Mouse (Mus musculus) retina, postnatal 1 day (tissue): ENCODE results near the gene Daxx.
A peak's percentile ranks its signal among the peaks of the same experiment; 100 is the strongest.
"Not testable (repeated sequence)": the region's sequence is repeated elsewhere in the genome, so short reads cannot be mapped to it uniquely, and the experiment has no call there.

Experiments
- DNase-seq: peaks from one replicate; pipeline ENCODE4 v3.0.0-alpha.2; 2012

Daxx gene

GRCm38 (mm10) chr17:33909077-33909868 lies at the start of gene Daxx:
TSS of gene Daxx (plus strand) at chr17:33909414.
- peak; percentile 99 for DNase-seq

DNA sequence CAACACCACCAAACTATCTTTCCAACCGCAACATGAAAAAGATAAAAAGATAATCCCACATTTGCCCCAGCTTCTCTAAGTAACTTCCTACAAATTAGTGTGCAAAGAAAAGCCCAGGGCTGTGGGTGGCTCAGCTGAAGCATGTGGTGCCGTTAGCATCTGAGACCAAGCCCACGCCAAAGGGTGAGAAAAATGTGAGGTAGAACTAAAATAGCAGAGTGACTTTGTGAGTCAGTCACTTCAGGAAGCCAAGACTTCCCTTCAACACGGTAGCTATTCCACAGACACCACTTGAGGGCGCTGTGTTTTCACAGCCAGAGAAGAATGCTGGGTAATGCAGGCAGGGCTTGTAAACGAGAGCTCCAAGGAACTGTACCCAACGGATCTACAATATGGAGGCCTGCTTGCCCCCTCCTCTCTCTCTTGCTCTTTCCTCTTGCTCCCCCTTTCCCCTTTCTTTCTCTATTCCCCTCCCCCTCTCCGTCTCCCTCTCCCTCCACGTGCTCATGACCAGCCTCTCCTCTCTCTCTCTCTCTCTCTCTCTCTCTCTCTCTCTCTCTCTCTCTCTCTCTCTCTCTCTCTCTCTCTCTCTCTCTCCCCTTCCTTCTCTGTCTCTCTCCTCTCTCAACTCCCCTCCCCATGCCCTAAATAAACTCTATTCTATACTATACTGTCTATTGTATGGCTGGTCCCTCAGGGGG lies 43.7 kb upstream of the Daxx start:
- peak; percentile 68 for DNase-seq

DNA sequence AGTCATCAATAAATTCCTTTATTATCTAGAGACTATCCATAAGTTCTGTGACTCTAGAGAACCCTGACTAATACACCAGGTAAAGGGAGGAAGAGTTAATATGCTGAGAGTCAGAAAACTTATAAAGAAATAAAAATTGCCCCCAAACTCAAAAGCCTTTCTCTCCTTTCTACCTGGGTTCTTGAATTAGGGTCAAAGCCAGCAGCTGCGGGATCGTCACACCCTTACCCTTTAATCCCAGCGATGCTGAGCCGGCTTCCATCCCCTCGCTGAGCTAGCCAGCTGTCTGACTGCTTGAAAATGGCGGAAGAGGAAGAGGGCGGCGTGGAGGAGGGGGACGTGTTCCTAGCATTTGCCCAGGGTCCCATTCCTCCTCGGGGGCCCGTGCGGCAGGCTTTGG lies 35.7 kb upstream of the Daxx start, which contains the start of gene Gm7029:
TSS of gene Gm7029 (plus strand) at position 301 of the 400 bp plus-strand sequence.
- DNase-seq: not testable (repeated sequence)

DNA sequence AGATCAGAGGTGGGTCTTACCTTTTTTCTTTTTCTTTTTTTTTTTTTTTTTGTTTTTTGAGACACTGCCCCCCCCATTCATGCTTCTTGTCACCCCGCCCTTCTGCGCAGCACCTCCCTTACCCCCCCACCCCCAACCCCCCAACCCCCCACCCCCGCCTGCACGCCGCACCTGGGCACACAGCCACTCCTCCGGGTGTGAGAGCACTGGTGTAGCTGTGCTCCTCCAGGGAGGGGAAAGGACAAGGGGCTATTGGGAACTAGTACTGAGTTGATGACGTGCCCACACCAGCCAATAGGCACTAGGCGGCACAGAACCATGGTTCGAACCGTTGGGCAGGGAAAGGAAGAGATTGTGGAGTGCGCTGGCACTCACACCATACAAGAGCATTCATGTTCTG lies 34.8 kb upstream of the Daxx start:
- DNase-seq: no peak

DNA sequence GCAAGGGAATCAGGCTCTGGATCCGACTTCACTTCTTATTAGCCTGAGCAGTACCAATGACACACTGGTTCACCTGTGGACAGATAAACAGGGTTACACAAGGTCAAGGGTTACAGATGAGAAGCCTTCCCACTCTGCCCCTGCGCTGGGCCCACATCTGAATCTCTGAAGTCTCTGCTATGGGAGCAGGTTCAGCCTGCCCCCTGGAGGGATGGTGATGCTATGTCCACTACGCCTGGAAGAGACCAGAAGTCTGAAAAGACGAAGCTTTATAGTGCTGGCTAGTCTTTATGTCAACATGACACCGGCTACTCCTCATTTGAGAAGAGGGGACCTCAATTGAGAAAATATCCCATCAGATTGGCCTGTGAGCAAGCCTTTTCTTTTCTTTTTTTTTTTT lies 33.4 kb upstream of the Daxx start:
- peak; percentile 17 for DNase-seq

GRCm38 (mm10) chr17:33884320-33884719 lies 24.9 kb upstream of the Daxx start:
- not testable (repeated sequence) for DNase-seq

GRCm38 (mm10) chr17:33887802-33888201 lies 21.4 kb upstream of the Daxx start:
- DNase-seq: not testable (repeated sequence)

DNA sequence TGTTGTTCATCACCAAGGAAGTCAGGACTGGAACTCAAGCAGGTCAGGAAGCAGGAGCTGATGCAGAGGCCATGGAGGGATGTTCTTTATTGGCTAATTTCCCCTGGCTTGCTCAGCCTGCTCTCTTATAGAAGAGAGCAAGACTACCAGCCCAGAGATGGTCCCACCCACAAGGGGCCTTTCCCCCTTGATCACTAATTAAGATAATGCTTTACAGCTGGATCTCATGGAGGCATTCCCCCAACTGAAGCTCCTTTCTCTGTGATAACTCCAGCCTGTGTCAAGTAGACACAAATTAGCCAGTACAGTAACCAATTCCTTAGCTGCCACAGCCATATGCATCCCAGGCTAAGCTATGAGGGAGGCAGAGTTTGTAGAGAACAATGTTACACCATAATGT lies 21.0 kb upstream of the Daxx start:
- not testable (repeated sequence) for DNase-seq

- DNase-seq: not testable (repeated sequence)
These were observed 19.2 kb upstream of the Daxx start for GRCm38 (mm10) chr17:33889941-33890532.

DNA sequence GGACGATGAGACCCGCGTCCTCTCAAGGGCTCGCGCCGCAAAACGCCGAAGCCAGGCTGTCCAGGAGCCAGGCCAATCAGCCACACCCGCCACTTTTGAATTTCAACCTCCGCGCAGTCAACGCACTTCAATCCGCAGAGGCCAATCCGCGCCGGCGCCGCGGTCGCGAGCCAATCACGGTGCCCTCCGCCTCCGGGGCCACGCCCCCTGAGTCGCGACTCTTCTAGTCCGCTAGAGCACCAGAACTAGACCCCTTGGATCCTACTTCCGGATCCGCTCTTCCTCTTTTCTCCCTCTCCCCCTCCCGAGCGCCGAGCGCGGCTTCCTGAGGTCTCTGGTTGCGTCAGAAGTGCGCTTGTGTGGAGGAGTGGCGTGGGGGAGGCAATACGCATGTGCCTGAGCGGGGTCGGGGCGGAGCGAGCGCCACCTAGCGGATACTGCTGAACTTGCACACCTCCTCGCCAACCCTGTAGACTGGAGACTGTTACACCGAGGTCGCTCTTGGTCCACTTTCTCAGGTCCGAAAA lies 18.6 kb upstream of the Daxx start, which contains the start of gene Kifc1:
TSS of gene Kifc1 (minus strand) at position 129 of the 527 bp plus-strand sequence.
- DNase-seq: peak; percentile 100

GRCm38 (mm10) chr17:33891357-33891756 lies 17.9 kb upstream of the Daxx start:
- DNase-seq: no peak

DNA sequence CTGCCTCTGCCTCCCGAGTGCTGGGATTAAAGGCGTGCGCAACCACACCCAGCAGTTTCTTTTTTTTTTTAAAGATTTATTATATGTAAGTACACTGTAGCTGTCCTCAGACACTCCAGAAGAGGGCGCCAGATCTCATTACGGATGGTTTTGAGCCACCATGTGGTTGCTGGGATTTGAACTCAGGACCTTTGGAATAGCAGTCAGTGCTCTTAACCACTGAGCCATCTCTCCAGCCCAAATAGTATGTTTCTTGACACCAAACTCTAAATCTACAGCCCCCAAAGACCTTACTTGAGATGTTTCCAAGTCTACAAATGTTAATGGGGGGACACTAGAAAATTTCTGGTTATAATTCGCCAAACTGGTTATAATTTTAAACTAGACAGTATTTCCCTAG lies 17.3 kb upstream of the Daxx start:
- DNase-seq: not testable (repeated sequence)

DNA sequence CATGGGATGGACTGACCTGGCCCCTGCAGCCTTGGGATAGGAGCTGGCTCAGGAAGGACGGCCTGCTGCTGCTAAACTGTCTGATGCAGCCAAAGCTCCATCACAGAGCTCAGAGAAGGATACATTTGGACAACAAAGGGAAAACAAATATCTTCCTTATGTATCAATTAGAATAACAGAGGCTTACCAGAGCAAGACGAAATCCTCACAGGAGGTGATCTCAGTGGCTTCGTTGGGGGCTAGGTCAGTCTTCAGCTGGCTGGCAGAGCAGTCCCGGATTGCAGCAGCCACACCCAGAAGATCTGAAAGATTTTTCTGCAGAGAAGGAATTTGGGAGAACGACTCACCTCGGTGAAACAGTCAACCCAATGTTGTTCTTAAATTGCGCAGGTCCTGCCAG lies 16.8 kb upstream of the Daxx start:
- DNase-seq: no peak

GRCm38 (mm10) chr17:33893011-33893410 lies 16.2 kb upstream of the Daxx start:
- DNase-seq: not testable (repeated sequence)

DNA sequence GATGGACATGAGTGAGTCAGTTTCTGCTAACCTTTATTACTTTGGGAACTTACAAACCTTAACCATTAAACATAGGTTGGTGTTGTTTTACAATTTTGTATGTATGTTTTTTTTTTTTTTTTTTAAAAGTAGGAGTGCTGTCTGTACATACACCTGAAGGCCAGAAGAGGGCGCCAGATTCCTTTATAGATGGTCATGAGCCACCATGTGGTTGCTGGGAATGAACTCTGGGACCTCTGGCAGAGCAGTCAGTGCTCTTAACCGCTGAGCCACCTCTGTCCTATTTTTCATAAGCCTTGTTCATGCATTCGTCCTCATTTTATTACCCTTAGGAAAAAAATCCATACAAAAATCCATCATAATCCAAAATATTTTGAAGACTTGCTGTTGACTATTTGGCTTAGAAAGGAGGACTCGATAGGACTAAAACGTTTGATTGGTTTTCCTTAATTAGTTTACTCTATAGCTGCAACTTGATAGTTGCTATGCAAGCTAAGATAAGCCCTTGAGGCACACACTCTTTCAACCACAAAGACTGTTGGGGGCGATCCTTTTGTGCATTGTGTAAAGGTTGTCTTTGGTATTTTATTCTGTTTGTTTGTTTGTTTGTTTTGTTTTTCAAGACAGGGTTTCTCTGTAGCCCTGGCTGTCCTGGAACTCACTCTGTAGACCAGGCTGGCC lies 12.0 kb upstream of the Daxx start:
- DNase-seq: peak; percentile 84

- DNase-seq: not testable (repeated sequence)
These were observed 11.0 kb upstream of the Daxx start for GRCm38 (mm10) chr17:33898193-33898592.

DNA sequence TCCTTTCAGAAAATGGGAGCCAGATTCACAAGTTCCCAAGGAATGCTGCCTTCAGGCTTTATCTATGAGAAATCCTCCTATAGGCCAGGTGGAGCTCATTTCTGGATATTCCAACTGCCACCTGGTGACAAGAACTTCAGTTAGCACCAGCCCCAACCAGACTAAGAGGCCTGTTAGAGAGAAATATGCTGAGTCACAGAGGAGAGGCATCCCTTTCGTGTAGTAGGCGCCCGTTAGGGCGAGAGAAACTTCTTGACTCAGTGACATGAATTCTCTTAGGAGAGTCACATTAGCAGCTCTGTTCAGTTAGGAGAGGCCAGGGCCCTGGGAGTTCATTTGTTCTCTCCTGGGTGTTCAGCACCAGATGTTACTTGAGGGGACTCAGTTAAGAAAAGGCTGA lies 9.6 kb upstream of the Daxx start:
- no peak for DNase-seq

- DNase-seq: no peak
These were observed 8.8 kb upstream of the Daxx start for GRCm38 (mm10) chr17:33900281-33900988.

DNA sequence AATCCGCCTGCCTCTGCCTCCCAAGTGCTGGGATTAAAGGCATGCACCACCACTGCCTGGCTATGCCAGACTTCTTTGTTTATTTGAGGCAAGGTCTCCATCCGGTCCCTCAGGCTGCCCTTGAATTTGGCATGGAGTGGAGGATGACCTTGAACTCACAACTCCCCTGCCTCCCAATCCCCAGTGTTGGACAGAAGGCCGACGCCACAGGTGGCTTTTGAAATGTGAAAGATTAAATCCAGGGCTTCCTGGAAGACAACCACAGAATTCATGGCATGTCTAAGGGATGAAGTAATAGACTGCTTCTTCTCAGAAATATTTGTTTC lies 8.3 kb upstream of the Daxx start:
- DNase-seq: no peak

DNA sequence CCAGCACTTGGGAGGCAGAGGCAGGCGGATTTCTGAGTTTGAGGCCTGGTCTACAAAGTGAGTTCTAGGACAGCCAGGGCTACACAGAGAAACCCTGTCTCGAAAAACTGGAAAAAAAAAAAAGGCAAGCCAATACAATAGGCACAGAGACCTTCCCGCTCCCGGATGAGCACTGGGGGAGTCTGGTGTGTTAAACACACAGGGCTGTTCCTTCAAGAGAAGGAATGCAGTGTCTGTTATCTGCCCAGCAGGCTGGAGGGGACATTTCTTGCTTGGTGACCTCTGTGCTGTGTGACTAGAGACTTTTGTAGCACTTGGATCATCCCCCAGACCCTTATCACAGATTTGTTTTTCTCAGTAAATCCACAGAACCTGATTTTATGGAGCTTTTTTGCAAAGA lies 7.6 kb upstream of the Daxx start:
- no peak for DNase-seq

- no peak for DNase-seq
These were observed 7.1 kb upstream of the Daxx start for GRCm38 (mm10) chr17:33902079-33902478.

GRCm38 (mm10) chr17:33902491-33902890 lies 6.7 kb upstream of the Daxx start:
- DNase-seq: no peak
